Mouse (Mus musculus): ENCODE measurements at regions not wholly inside any gene's neighbourhood (a gene's known extent, or its start where the extent isn't known, plus 50 kb on each side); places are given as distances from the start of the nearest gene placed in this dataset.

- TF ChIP-seq CTCF (IDR thresholded peaks at IDR 0.05; ENCODE audit: extremely low read depth, insufficient read depth, insufficient read length, insufficient replicate concordance), result no peak
- TF ChIP-seq POLR2A (IDR thresholded peaks at IDR 0.05; ENCODE audit: low read depth, low read length), result no peak
Measured at GRCm38 (mm10) chr5:132667316-132667715, 124.2 kb upstream of the Auts2 start.
